Mouse (Mus musculus) thymus, adult 2 months (tissue): ENCODE measurements at regions not wholly inside any gene's neighbourhood (a gene's known extent, or its start where the extent isn't known, plus 50 kb on each side); places are given as distances from the start of the nearest gene placed in this dataset.
A peak's percentile ranks its signal among the peaks of the same experiment; 100 is the strongest.

Source experiments
- DNase-seq: peaks from one replicate; pipeline ENCODE4 v3.0.0; 2021
- H3K27ac ChIP-seq: fragments of 200-500 bp; 2 replicates; pipeline ENCODE4 v1.5.1; 2012; ENCODE audit warnings: low read length, control low read depth; ENCODE audit not compliant: control insufficient read depth, insufficient read depth
- H3K27me3 ChIP-seq: fragments of 200-500 bp; 2 replicates; pipeline ENCODE4 v1.6.1; 2012; ENCODE audit warnings: mild to moderate bottlenecking, low read length, moderate library complexity, mixed read lengths; ENCODE audit not compliant: control insufficient read depth, insufficient read depth
- H3K36me3 ChIP-seq: fragments of 200-500 bp; 2 replicates; pipeline ENCODE4 v1.6.1; 2012; ENCODE audit warnings: mild to moderate bottlenecking, low read length, moderate library complexity; ENCODE audit not compliant: control insufficient read depth, insufficient read depth
- H3K4me1 ChIP-seq: fragments of 200-500 bp; replicated peaks from 2 replicates; pipeline ENCODE4 v1.6.1; 2012; ENCODE audit warnings: low read length; ENCODE audit not compliant: control insufficient read depth, insufficient read depth
- H3K4me3 ChIP-seq: fragments of 200-500 bp; 2 replicates; pipeline ENCODE4 v1.5.1; 2012; ENCODE audit warnings: mild to moderate bottlenecking, low read length, control low read depth, moderate library complexity; ENCODE audit not compliant: control insufficient read depth, insufficient read depth
- CTCF ChIP-seq: fragments of 200-500 bp; IDR thresholded peaks from 2 replicates; pipeline ENCODE4 v1.5.1; 2012; ENCODE audit warnings: mild to moderate bottlenecking, control low read depth, low read length, moderate library complexity, borderline replicate concordance; ENCODE audit not compliant: control insufficient read depth, poor library complexity, insufficient read depth; ENCODE audit errors: extremely low read depth
- POLR2A ChIP-seq: fragments of 200-500 bp; IDR thresholded peaks from 2 replicates; pipeline ENCODE4 v1.6.1; 2012; ENCODE audit warnings: mild to moderate bottlenecking, low read length, control low read depth, moderate library complexity; ENCODE audit not compliant: control insufficient read depth, poor library complexity, insufficient read depth; ENCODE audit errors: extremely low read depth
- WGBS: fragments of 180-500 bp; shearing (Covaris S2); methylation state at CpG from one replicate; pipeline ENCODE4 v1.1.7; 2018; 5-methylcytosine and 5-hydroxymethylcytosine counted together

GRCm38 (mm10) chr5:118879808-118880478 lies 319.5 kb downstream of the Med13l start:
- WGBS: 26% methylated on average over 13 of the region's 13 CpGs
- Histone ChIP-seq H3K4me1 (no peaks in the 10 kb centered on the region), H3K4me3 (no peak overlapping the region), H3K27me3 (peaks cover 4% of the 10 kb centered on the region; the same call in 1 of the 2 replicates), H3K36me3 (no peaks in the 10 kb centered on the region), H3K27ac (no peak overlapping the region)
- TF ChIP-seq CTCF: no peak
- TF ChIP-seq POLR2A: no peak
- DNase-seq: peak; percentile 29

- no peak overlapping the region for H3K27ac ChIP-seq
- TF ChIP-seq POLR2A (no peak), CTCF (no peak)
- no peak for DNase-seq
- H3K36me3 ChIP-seq: no peaks in the 10 kb centered on the region
- H3K4me1 ChIP-seq: no peaks in the 10 kb centered on the region
- peaks cover 4% of the 10 kb centered on the region; the same call in 1 of the 2 replicates for H3K27me3 ChIP-seq
- WGBS: 89% methylated on average over 9 of the region's 9 CpGs
- H3K4me3 ChIP-seq: no peak overlapping the region
Observed at GRCm38 (mm10) chr5:118880546-118880945, 320.1 kb downstream of the Med13l start.

DNA sequence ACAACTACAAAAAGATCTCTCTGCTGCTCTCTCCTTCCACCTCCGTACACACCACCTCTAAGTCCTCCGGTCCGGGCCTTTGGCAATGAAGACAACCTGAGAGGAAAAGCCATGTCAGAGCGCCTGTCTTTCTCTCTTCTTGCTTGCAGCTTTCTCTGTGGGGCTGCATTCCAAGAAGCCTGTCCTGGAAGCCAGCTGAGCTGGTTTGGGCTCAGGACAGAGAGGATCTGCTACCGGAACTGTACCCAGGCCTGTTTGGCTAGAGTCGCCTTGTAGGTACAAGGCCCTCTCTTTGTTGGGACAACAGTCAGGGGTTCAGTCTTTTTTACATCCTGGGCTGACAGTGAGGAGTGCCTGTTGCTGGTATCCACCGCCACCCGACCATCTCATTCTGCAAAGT lies 321.4 kb downstream of the Med13l start:
- WGBS: 94% methylated on average over 8 of the region's 8 CpGs
- no peaks in the 10 kb centered on the region for H3K4me1 ChIP-seq
- DNase-seq: no peak
- TF ChIP-seq POLR2A (no peak), CTCF (no peak)
- H3K36me3 ChIP-seq: no peaks in the 10 kb centered on the region
- H3K4me3 ChIP-seq: no peak overlapping the region
- peaks cover 4% of the 10 kb centered on the region; the same call in 1 of the 2 replicates for H3K27me3 ChIP-seq
- H3K27ac ChIP-seq: no peak overlapping the region

GRCm38 (mm10) chr5:118888131-118888530 lies 327.7 kb downstream of the Med13l start:
- H3K27ac ChIP-seq: no peak overlapping the region
- DNase-seq: no peak
- no peak overlapping the region for H3K4me3 ChIP-seq
- H3K36me3 ChIP-seq: no peaks in the 10 kb centered on the region
- no peaks in the 10 kb centered on the region for H3K27me3 ChIP-seq
- H3K4me1 ChIP-seq: no peaks in the 10 kb centered on the region
- WGBS: 92% methylated on average over 11 of the region's 11 CpGs
- TF ChIP-seq CTCF (no peak), POLR2A (no peak)

DNA sequence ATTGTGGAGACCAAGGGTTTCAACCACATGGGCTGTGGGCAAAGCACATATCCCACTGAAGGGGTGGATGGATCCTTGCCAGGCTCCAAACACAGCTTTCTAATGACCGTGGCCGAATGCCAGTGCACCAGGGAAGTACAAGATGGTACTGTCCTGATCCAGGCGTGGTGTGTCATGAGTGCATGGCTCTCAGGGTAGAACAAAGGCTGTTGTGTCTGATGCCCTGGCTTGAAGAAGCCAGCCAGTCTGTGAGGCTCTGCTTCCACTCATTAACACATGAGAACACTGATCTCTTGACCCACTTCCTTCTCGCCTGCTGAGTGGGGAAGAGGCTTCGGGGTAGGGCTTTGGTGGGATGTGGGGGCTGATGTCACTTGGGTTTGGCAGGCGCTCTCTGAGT lies 330.7 kb downstream of the Med13l start:
- no peak for TF ChIP-seq POLR2A
- TF ChIP-seq CTCF: no peak

DNA sequence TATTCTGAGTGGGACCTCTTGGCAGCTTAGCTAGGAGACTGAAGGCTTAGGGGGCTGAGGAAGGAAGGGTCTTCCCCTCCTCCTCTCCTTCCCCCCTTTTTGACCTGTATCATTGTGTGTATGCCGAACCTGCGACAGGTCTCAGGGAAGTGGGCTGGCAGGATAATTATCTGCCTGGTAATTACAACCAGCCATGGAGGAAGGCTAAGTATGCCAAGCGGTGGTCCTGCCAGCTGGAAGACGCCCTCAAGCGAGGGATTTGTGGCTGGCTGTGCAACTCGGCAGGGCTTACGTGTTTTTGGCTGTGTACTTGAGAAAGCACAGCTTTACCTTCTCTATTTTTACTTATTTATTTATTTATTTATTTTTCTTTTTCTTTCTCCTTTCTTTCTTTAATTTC lies 347.7 kb downstream of the Med13l start:
- Histone ChIP-seq H3K36me3 (no peaks in the 10 kb centered on the region), H3K4me3 (no peak overlapping the region), H3K27me3 (no peaks in the 10 kb centered on the region), H3K27ac (no peak overlapping the region), H3K4me1 (no peaks in the 10 kb centered on the region)
- 87% methylated on average over 7 of the region's 7 CpGs for WGBS
- no peak for TF ChIP-seq POLR2A
- no peak for TF ChIP-seq CTCF
- no peak for DNase-seq

More for the DNA sequence above, 330.7 kb downstream of the Med13l start:
- Histone ChIP-seq H3K4me1 (no peaks in the 10 kb centered on the region), H3K4me3 (no peak overlapping the region), H3K27ac (no peak overlapping the region), H3K36me3 (no peaks in the 10 kb centered on the region), H3K27me3 (no peaks in the 10 kb centered on the region)
- WGBS: 43% methylated on average over 6 of the region's 6 CpGs
- DNase-seq: no peak
